Mouse (Mus musculus): ENCODE results near the gene Gphn. TPM values are rescaled to one million over a fixed set of nuclear protein-coding genes. Genes with fewer than 3 reads are reported as not detected.

Gene Gphn
- total and polyA plus RNA-seq, 3 experiments: 23.1 to 30.5 TPM; not detected in 1

DNA sequence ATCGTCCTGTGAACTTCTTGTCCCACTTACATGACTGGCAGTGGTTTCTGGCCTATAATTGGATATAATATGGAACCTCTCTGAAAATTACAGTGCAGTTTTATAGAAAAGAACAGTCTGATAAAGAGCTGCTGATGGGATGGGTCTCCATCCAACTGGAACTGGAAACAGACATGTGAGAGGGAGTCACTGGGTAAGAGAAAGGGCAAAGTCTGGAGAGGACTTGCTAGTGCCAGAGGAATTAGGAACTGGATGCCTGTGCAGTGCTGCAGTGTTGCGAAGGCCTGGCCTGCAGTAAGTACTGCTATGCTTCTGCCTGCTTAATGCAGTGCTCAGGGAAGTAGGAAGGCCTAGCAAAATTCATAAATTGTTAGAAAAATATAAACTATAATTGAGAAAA lies 467.1 kb downstream of the Gphn start:
- Histone ChIP-seq H3K4me1 (ENCODE audit: control insufficient read depth in 1 of 2, insufficient read depth in 2 of 2, low read length in 2 of 2) (peaks cover 3% of the 10 kb centered on the region in 2 experiments; a peak in 1 of 4 replicates), H3K79me2 (ENCODE audit: control insufficient read depth, insufficient read depth, low read length, poor library complexity) (no peaks in the 10 kb centered on the region), H3K9ac (ENCODE audit: control insufficient read depth, low read depth, low read length, poor library complexity, severe bottlenecking) (no peak overlapping the region), H3K4me3 (ENCODE audit: control insufficient read depth in 1 of 2, insufficient read depth in 1 of 2, low read depth in 2 of 2, low read length in 2 of 2) (no peak overlapping the region), H3K9me3 (replicated peaks; ENCODE audit: insufficient read depth, low read length) (no peaks in the 10 kb centered on the region), H3K27ac (ENCODE audit: control insufficient read depth, low read depth, low read length) (no peak overlapping the region), H3K36me3 (ENCODE audit: control insufficient read depth in 1 of 2, insufficient read depth in 2 of 2, low read length in 2 of 2) (peaks cover 0 to 6% of the 10 kb centered on the region in 2 experiments; a peak in 2 of 4 replicates), H3K27me3 (ENCODE audit: control insufficient read depth in 1 of 2, insufficient read depth in 2 of 2, low read length in 2 of 2) (no peaks in the 10 kb centered on the region)
- no peak for TF ChIP-seq MAZ (IDR thresholded peaks at IDR 0.05; ENCODE audit: low read depth, low read length)
- no peak for TF ChIP-seq ZKSCAN1 (IDR thresholded peaks at IDR 0.05; ENCODE audit: low read depth, low read length)
- TF ChIP-seq MYC (IDR thresholded peaks at IDR 0.05; ENCODE audit: low read depth, low read length): no peak
- no peak for TF ChIP-seq SIN3A (IDR thresholded peaks at IDR 0.05; ENCODE audit: low read length)
- no peak for TF ChIP-seq ELF1 (IDR thresholded peaks at IDR 0.05; ENCODE audit: low read depth, low read length)
- no peak for TF ChIP-seq GATA1 (IDR thresholded peaks at IDR 0.05; ENCODE audit: low read depth, low read length)
- no peak for TF ChIP-seq BHLHE40 (IDR thresholded peaks at IDR 0.05; ENCODE audit: borderline replicate concordance, low read depth, low read length)
- TF ChIP-seq GABPA (IDR thresholded peaks at IDR 0.05; ENCODE audit: low read depth, low read length): no peak
- no peak for TF ChIP-seq E2F4 (IDR thresholded peaks at IDR 0.05; ENCODE audit: borderline replicate concordance, low read depth, low read length)
- no peak for TF ChIP-seq TBP (IDR thresholded peaks at IDR 0.05; ENCODE audit: low read depth, low read length)
- TF ChIP-seq CTCF (IDR thresholded peaks at IDR 0.05 in 2 of 3, conservative IDR thresholded peaks at IDR 0.05 in 1 of 3; ENCODE audit: control insufficient read depth in 1 of 3, insufficient read depth in 1 of 3, low read depth in 2 of 3, low read length in 3 of 3, poor library complexity in 1 of 3, severe bottlenecking in 1 of 3): no peak
- no peak for TF ChIP-seq CHD1 (IDR thresholded peaks at IDR 0.05; ENCODE audit: low read depth, low read length)
- TF ChIP-seq POLR2A (IDR thresholded peaks at IDR 0.05; ENCODE audit: control insufficient read depth in 1 of 2, insufficient read depth in 1 of 2, low read depth in 1 of 2, low read length in 2 of 2, poor library complexity in 1 of 2): no peak
- TF ChIP-seq EP300 (IDR thresholded peaks at IDR 0.05; ENCODE audit: low read depth in 1 of 2, low read length in 2 of 2): no peak
- TF ChIP-seq MAX (IDR thresholded peaks at IDR 0.05; ENCODE audit: low read length): no peak
- TF ChIP-seq ZC3H11A (IDR thresholded peaks at IDR 0.05; ENCODE audit: low read depth, low read length): no peak
- DNase-seq (ENCODE audit: low read depth, low spot score): no peak

- no peaks in the 10 kb centered on the region for H3K9me3 ChIP-seq (replicated peaks; ENCODE audit: insufficient read depth, low read length)
- H3K79me2 ChIP-seq (ENCODE audit: control insufficient read depth, insufficient read depth, low read length, poor library complexity): no peaks in the 10 kb centered on the region
- no peak overlapping the region for H3K27ac ChIP-seq (ENCODE audit: control insufficient read depth, low read depth, low read length)
- no peak for DNase-seq (ENCODE audit: low read depth, low spot score)
- no peak overlapping the region for H3K9ac ChIP-seq (ENCODE audit: control insufficient read depth, low read depth, low read length, poor library complexity, severe bottlenecking)
- H3K36me3 ChIP-seq (ENCODE audit: control insufficient read depth in 1 of 2, insufficient read depth in 2 of 2, low read length in 2 of 2): no peaks in the 10 kb centered on the region
- H3K27me3 ChIP-seq (ENCODE audit: control insufficient read depth in 1 of 2, insufficient read depth in 2 of 2, low read length in 2 of 2): no peaks in the 10 kb centered on the region
- H3K4me3 ChIP-seq (ENCODE audit: control insufficient read depth in 1 of 2, insufficient read depth in 1 of 2, low read depth in 2 of 2, low read length in 2 of 2): no peak overlapping the region
- TF ChIP-seq RCOR1 (IDR thresholded peaks at IDR 0.05; ENCODE audit: low read depth, low read length) (no peak), USF2 (IDR thresholded peaks at IDR 0.05; ENCODE audit: borderline replicate concordance in 1 of 2, insufficient read depth in 1 of 2, low read depth in 1 of 2, low read length in 2 of 2) (no peak), E2F4 (IDR thresholded peaks at IDR 0.05; ENCODE audit: borderline replicate concordance, low read depth, low read length) (no peak), CTCF (IDR thresholded peaks at IDR 0.05 in 2 of 3, conservative IDR thresholded peaks at IDR 0.05 in 1 of 3; ENCODE audit: control insufficient read depth in 1 of 3, insufficient read depth in 1 of 3, low read depth in 2 of 3, low read length in 3 of 3, poor library complexity in 1 of 3, severe bottlenecking in 1 of 3) (no peak), TAL1 (IDR thresholded peaks at IDR 0.05; ENCODE audit: low read length) (no peak), POLR2A (IDR thresholded peaks at IDR 0.05; ENCODE audit: control insufficient read depth in 1 of 2, insufficient read depth in 1 of 2, low read depth in 1 of 2, low read length in 2 of 2, poor library complexity in 1 of 2) (no peak), POLR2AphosphoS5 (IDR thresholded peaks at IDR 0.05; ENCODE audit: borderline replicate concordance, low read depth, low read length) (no peak), POLR2AphosphoS2 (IDR thresholded peaks at IDR 0.05; ENCODE audit: low read length) (no peak)
- H3K4me1 ChIP-seq (ENCODE audit: control insufficient read depth in 1 of 2, insufficient read depth in 2 of 2, low read length in 2 of 2): no peaks in the 10 kb centered on the region; a peak in 1 of 4 replicates
Observed at GRCm38 (mm10) chr12:78717783-78718182, 491.6 kb downstream of the Gphn start.

All from MEL (cell line).